Mouse (Mus musculus) heart, embryonic 10.5 days (tissue): ENCODE results near the gene Stim1. TPM values are rescaled to one million over a fixed set of nuclear protein-coding genes. Genes with fewer than 3 reads are reported as not detected.
"Not testable (repeated sequence)": the region's sequence is repeated elsewhere in the genome, so short reads cannot be mapped to it uniquely, and the experiment has no call there.

ENCODE experiments used
- DNase-seq: peaks from one replicate; pipeline ENCODE4 v3.0.0-alpha.2; 2017; ENCODE audit warnings: low spot score
- H3K27ac ChIP-seq: fragments of 300-500 bp; sonication (generic); 2 replicates; pipeline ENCODE4 v1.5.1; 2016; ENCODE audit warnings: mild to moderate bottlenecking
- H3K27me3 ChIP-seq: fragments of 300-500 bp; sonication (generic); 2 replicates; pipeline ENCODE4 v1.6.1; 2016; ENCODE audit warnings: mild to moderate bottlenecking; ENCODE audit not compliant: poor library complexity, insufficient read depth, severe bottlenecking
- H3K36me3 ChIP-seq: fragments of 300-500 bp; sonication (generic); 2 replicates; pipeline ENCODE4 v1.6.1; 2016; ENCODE audit warnings: mild to moderate bottlenecking, moderate library complexity
- H3K4me1 ChIP-seq: fragments of 300-500 bp; sonication (generic); 2 replicates; pipeline ENCODE4 v1.6.1; 2016; ENCODE audit warnings: mild to moderate bottlenecking
- H3K4me3 ChIP-seq: fragments of 300-500 bp; sonication (generic); 2 replicates; pipeline ENCODE4 v1.5.1; 2016; ENCODE audit warnings: mild to moderate bottlenecking, moderate library complexity
- H3K9me3 ChIP-seq: fragments of 300-500 bp; sonication (generic); 2 replicates; pipeline ENCODE4 v1.6.1; 2016; ENCODE audit warnings: mild to moderate bottlenecking, moderate library complexity
- WGBS: fragments of 180-500 bp; shearing (Covaris S2); methylation state at CpG from one replicate; pipeline ENCODE4 v1.1.7; 2016; 5-methylcytosine and 5-hydroxymethylcytosine counted together
- polyA plus RNA-seq: library from polyadenylated mRNA; unstranded; fragments of >200 nt; fragmentation: Nextera tagmentation; extraction: Ambion mirVana; gene quantifications from 2 replicates; pipeline ENCODE4 v1.2.1, GENCODE M21; 2016

Stim1 gene
- polyA plus RNA-seq, 1 experiment from 2014 or later, result 16.6 TPM

- Histone ChIP-seq H3K27me3 (no peaks in the 10 kb centered on the region), H3K9me3 (no peaks in the 10 kb centered on the region)
- no peak for DNase-seq
These were observed 139.8 kb downstream of the Stim1 start for GRCm38 (mm10) chr7:102407440-102407839.

GRCm38 (mm10) chr7:102415272-102415671 lies 147.7 kb downstream of the Stim1 start:
- H3K4me3 ChIP-seq, DNase-seq: not testable (repeated sequence)
- 90% methylated on average over 9 of the region's 9 CpGs for WGBS

More at GRCm38 (mm10) chr7:102407440-102407839, 139.8 kb downstream of the Stim1 start:
- no peaks in the 10 kb centered on the region for H3K4me1 ChIP-seq
- H3K27ac ChIP-seq, result no peak overlapping the region
- no peaks in the 10 kb centered on the region for H3K36me3 ChIP-seq
- no peak overlapping the region for H3K4me3 ChIP-seq

GRCm38 (mm10) chr7:102415841-102416240 lies 148.2 kb downstream of the Stim1 start:
- 53% methylated on average over 6 of the region's 6 CpGs for WGBS
- Histone ChIP-seq H3K27ac (no peak overlapping the region), H3K36me3 (no peaks in the 10 kb centered on the region), H3K4me1 (no peaks in the 10 kb centered on the region), H3K9me3 (no peaks in the 10 kb centered on the region), H3K4me3 (no peak overlapping the region), H3K27me3 (no peaks in the 10 kb centered on the region)
- no peak for DNase-seq

More at GRCm38 (mm10) chr7:102415272-102415671, 147.7 kb downstream of the Stim1 start:
- not testable (repeated sequence) for H3K4me1 ChIP-seq, H3K27me3 ChIP-seq, H3K36me3 ChIP-seq, H3K9me3 ChIP-seq, H3K27ac ChIP-seq

GRCm38 (mm10) chr7:102417398-102417797 lies 149.8 kb downstream of the Stim1 start:
- H3K9me3 ChIP-seq, result no peaks in the 10 kb centered on the region
- no peaks in the 10 kb centered on the region for H3K36me3 ChIP-seq
- no peaks in the 10 kb centered on the region for H3K4me1 ChIP-seq
- H3K4me3 ChIP-seq, result no peak overlapping the region
- H3K27me3 ChIP-seq, result no peaks in the 10 kb centered on the region
- H3K27ac ChIP-seq, result no peak overlapping the region
- no peak for DNase-seq
- 7% methylated on average over 4 of the region's 4 CpGs for WGBS

- Histone ChIP-seq H3K9me3 (no peaks in the 10 kb centered on the region), H3K27me3 (no peaks in the 10 kb centered on the region), H3K36me3 (no peaks in the 10 kb centered on the region), H3K4me3 (no peak overlapping the region), H3K27ac (no peak overlapping the region), H3K4me1 (no peaks in the 10 kb centered on the region)
- no peak for DNase-seq
- 90% methylated on average over 2 of the region's 2 CpGs for WGBS
These were observed 154.4 kb downstream of the Stim1 start for GRCm38 (mm10) chr7:102422036-102422435.

- H3K4me1 ChIP-seq, result no peaks in the 10 kb centered on the region
- H3K36me3 ChIP-seq, result no peaks in the 10 kb centered on the region
- no peaks in the 10 kb centered on the region for H3K27me3 ChIP-seq
- H3K9me3 ChIP-seq, result no peaks in the 10 kb centered on the region
- WGBS, result 63% methylated on average over 6 of the region's 6 CpGs
- no peak overlapping the region for H3K27ac ChIP-seq
- DNase-seq, result no peak
- no peak overlapping the region for H3K4me3 ChIP-seq
These were observed 158.5 kb downstream of the Stim1 start for GRCm38 (mm10) chr7:102425933-102426685.

- H3K9me3 ChIP-seq, result no peaks in the 10 kb centered on the region
- H3K4me3 ChIP-seq, result no peak overlapping the region
- 0 out of 2 replicates have a peak, but pooled peaks cover 5% of the 10 kb centered on the region for H3K36me3 ChIP-seq
- WGBS, result 72% methylated on average over 2 of the region's 2 CpGs
- DNase-seq, result no peak
- no peak overlapping the region for H3K27ac ChIP-seq
- no peaks in the 10 kb centered on the region for H3K4me1 ChIP-seq
- 0 out of 2 replicates have a peak, but pooled peaks cover 12% of the 10 kb centered on the region for H3K27me3 ChIP-seq
These were observed 166.7 kb downstream of the Stim1 start for GRCm38 (mm10) chr7:102434344-102434743.

GRCm38 (mm10) chr7:102440822-102441656 lies 173.4 kb downstream of the Stim1 start:
- H3K36me3 ChIP-seq, result peaks cover 22% of the 10 kb centered on the region
- peaks cover 18% of the 10 kb centered on the region for H3K27me3 ChIP-seq
- peaks cover 13% of the 10 kb centered on the region for H3K4me1 ChIP-seq
- H3K27ac ChIP-seq, result peak overlapping the region; percentile 93
- no peaks in the 10 kb centered on the region for H3K9me3 ChIP-seq
- H3K4me3 ChIP-seq, result peak overlapping the region; percentile 76
- no peak for DNase-seq
- 53% methylated on average over 15 of the region's 15 CpGs for WGBS

- Histone ChIP-seq H3K9me3 (no peaks in the 10 kb centered on the region), H3K4me1 (peaks cover 13% of the 10 kb centered on the region), H3K4me3 (peak within 1 kb of the TSS; percentile 76), H3K27me3 (peaks cover 16% of the 10 kb centered on the region), H3K27ac (peak within 1 kb of the TSS; percentile 93), H3K36me3 (peaks cover 30% of the 10 kb centered on the region)
- under 1% methylated on average over 56 of the region's 56 CpGs for WGBS
- DNase-seq, result peak; percentile 99
These were observed 174.2 kb downstream of the Stim1 start, which contains the start of gene Rrm1 for GRCm38 (mm10) chr7:102441657-102442391. Gene Rrm1 (plus strand): TSS chr7:102441695.

- Histone ChIP-seq H3K27me3 (peaks cover 10% of the 10 kb centered on the region), H3K27ac (peak overlapping the region; percentile 93), H3K4me1 (peaks cover 13% of the 10 kb centered on the region), H3K36me3 (peaks cover 36% of the 10 kb centered on the region), H3K4me3 (peak overlapping the region; percentile 76), H3K9me3 (no peaks in the 10 kb centered on the region)
- WGBS, result 2% methylated on average over 4 of the region's 4 CpGs
- no peak for DNase-seq
These were observed 174.8 kb downstream of the Stim1 start for GRCm38 (mm10) chr7:102442432-102442831.

- peaks cover 5% of the 10 kb centered on the region for H3K27me3 ChIP-seq
- DNase-seq, result no peak
- 0 out of 2 replicates have a peak overlapping the region, but pooled peaks have one; percentile 5 for H3K4me3 ChIP-seq
- peaks cover 54% of the 10 kb centered on the region for H3K36me3 ChIP-seq
- H3K9me3 ChIP-seq, result no peaks in the 10 kb centered on the region
- H3K27ac ChIP-seq, result no peak overlapping the region
- H3K4me1 ChIP-seq, result peaks cover 13% of the 10 kb centered on the region
- WGBS, result 81% methylated on average over 2 of the region's 2 CpGs
These were observed 176.7 kb downstream of the Stim1 start for GRCm38 (mm10) chr7:102444301-102444700.

GRCm38 (mm10) chr7:102446438-102446837 lies 178.8 kb downstream of the Stim1 start:
- no peak for DNase-seq
- Histone ChIP-seq H3K27me3 (no peaks in the 10 kb centered on the region), H3K9me3 (no peaks in the 10 kb centered on the region), H3K4me1 (peaks cover 13% of the 10 kb centered on the region), H3K36me3 (peaks cover 75% of the 10 kb centered on the region), H3K27ac (no peak overlapping the region), H3K4me3 (no peak overlapping the region)
- 94% methylated on average over 9 of the region's 9 CpGs for WGBS
